Mouse (Mus musculus) C2C12 (cell line): Measurements from ENCODE around the gene Patj. TPM values are rescaled to one million over a fixed set of nuclear protein-coding genes. Genes with fewer than 3 reads are reported as not detected.

ENCODE experiments used
- H3K27me3 ChIP-seq: one replicate; pipeline ENCODE4 v1.6.1; 2011; ENCODE audit not compliant: control insufficient read depth, insufficient read depth, insufficient read length
- H3K36me3 ChIP-seq: one replicate; pipeline ENCODE4 v1.6.1; 2011; ENCODE audit not compliant: control insufficient read depth, insufficient read depth
- H3K4me3 ChIP-seq: one replicate; pipeline ENCODE4 v1.5.1; 2011; ENCODE audit warnings: mild to moderate bottlenecking, control low read depth; ENCODE audit not compliant: poor library complexity, insufficient read depth, severe bottlenecking
- H3K79me2 ChIP-seq: one replicate; pipeline ENCODE4 v1.6.1; 2011; ENCODE audit not compliant: control insufficient read depth, insufficient read depth
- H3K79me3 ChIP-seq: one replicate; pipeline ENCODE4 v1.6.1; 2011; ENCODE audit warnings: low read depth, control low read depth
- H3ac ChIP-seq: one replicate; pipeline ENCODE3; 2011; ENCODE audit warnings: low read depth; ENCODE audit not compliant: control insufficient read depth, insufficient read length
- CEBPB ChIP-seq: IDR thresholded peaks from one replicate; pipeline ENCODE4 v1.6.1; 2011; ENCODE audit warnings: low read depth, mild to moderate bottlenecking, control low read depth, moderate library complexity
- CTCF ChIP-seq: IDR thresholded peaks from one replicate; pipeline ENCODE4 v1.5.1; 2011; ENCODE audit not compliant: control insufficient read depth, insufficient read depth, insufficient read length
- FOSL1 ChIP-seq: IDR thresholded peaks from one replicate; pipeline ENCODE4 v1.8.0; 2011; ENCODE audit warnings: mild to moderate bottlenecking, low read length; ENCODE audit not compliant: poor library complexity, insufficient read depth, severe bottlenecking
- MAX ChIP-seq: IDR thresholded peaks from one replicate; pipeline ENCODE4 v1.6.1; 2011; ENCODE audit warnings: mild to moderate bottlenecking, control low read depth
- MYOD1 ChIP-seq: IDR thresholded peaks from one replicate; pipeline ENCODE4 v1.6.1; 2011; ENCODE audit warnings: low read depth; ENCODE audit not compliant: control insufficient read depth, insufficient read length
- MYOG ChIP-seq: IDR thresholded peaks from one replicate; pipeline ENCODE4 v1.6.1; 2011; ENCODE audit not compliant: control insufficient read depth, insufficient read length; ENCODE audit errors: extremely low read depth
- USF1 ChIP-seq: IDR thresholded peaks from one replicate; pipeline ENCODE4 v1.6.1; 2011; ENCODE audit warnings: low read depth, mild to moderate bottlenecking, control low read depth, moderate library complexity
- polyA plus RNA-seq: library from polyadenylated mRNA; unstranded; fragments of >200 nt; fragmentation: generic; extraction: Trizol; gene quantifications from one replicate; pipeline ENCODE4 v1.2.1, GENCODE M21; 2012; ENCODE audit warnings: missing spikeins

Gene Patj
- polyA plus RNA-seq, 1 experiment = 3.3 TPM

DNA sequence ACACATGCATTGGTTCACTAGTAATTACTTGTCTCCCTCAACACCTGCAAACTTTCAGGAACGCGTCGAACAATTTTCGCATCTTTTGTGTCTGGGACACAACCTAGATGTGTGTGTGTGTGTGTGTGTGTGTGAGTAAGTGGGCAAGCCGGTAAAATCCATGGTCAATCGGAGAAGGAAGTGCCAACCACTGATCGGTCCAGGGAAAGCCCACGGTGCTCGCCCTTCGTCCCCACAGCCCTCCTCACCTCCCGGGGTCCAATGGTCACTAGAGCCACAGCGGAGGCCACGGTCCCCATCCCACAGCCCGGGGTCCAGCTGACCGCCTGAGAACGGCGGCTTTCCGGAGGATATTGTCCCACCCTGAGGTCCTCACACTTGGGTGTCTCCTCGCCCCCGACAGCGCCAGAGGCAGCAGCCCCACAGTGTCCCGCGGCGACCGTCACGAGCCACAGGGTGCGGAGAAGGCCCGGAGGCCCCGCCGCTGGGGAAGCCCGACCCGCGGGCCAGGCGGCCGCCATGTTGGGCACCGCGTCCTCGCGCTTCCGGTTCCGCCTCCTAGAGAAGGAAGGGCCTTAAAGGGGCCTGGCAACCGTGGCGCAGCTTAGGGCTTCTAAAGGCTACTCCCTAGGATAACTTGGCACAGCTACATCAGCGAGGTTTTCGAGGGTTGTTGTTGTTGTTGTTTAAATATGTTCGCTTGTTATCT lies 12.7 kb upstream of the Patj start, which contains the start of gene Tm2d1:
Gene Tm2d1 (minus strand): TSS at position 591 of the 709 bp plus-strand sequence.
- Histone ChIP-seq H3K27me3 (no peaks in the 10 kb centered on the region), H3K4me3 (peak within 1 kb of the TSS; percentile 78)
- TF ChIP-seq MAX = no peak
- no peak for TF ChIP-seq CEBPB
- no peak for TF ChIP-seq FOSL1
- no peak for TF ChIP-seq CTCF
- no peak for TF ChIP-seq MYOD1
- TF ChIP-seq MYOG = no peak
- no peak for TF ChIP-seq USF1

DNA sequence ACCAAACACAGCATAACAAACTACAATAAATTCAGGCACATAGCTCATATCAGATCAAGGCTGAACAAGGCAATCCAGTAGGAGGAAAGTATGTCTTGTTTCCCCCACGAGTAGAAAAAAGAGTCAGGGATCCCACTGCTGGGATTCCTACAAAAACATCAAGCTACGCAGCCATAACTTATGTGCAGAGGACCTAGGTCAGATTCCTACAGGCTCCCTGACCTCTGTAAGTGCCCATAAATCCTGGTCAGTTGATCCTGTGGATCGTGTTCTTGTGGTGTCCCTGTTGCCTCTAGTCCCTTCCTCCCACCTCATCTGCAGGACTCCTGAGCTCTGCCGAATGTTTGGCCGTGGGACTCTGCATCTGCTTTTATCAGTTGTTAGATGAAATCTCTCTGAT lies 10.5 kb upstream of the Patj start:
- peaks cover 8% of the 10 kb centered on the region for H3K79me3 ChIP-seq
- no peaks in the 10 kb centered on the region for H3K27me3 ChIP-seq
- TF ChIP-seq MYOG = no peak
- H3K79me2 ChIP-seq = peaks cover 18% of the 10 kb centered on the region
- H3ac ChIP-seq = no peak overlapping the region
- H3K36me3 ChIP-seq = no peaks in the 10 kb centered on the region
- no peak overlapping the region for H3K4me3 ChIP-seq

More for the DNA sequence above, 12.7 kb upstream of the Patj start, which contains the start of gene Tm2d1:
- Histone ChIP-seq H3K79me2 (peaks cover 37% of the 10 kb centered on the region), H3K36me3 (peaks cover 9% of the 10 kb centered on the region), H3ac (peak within 1 kb of the TSS; percentile 98), H3K79me3 (peaks cover 14% of the 10 kb centered on the region)

DNA sequence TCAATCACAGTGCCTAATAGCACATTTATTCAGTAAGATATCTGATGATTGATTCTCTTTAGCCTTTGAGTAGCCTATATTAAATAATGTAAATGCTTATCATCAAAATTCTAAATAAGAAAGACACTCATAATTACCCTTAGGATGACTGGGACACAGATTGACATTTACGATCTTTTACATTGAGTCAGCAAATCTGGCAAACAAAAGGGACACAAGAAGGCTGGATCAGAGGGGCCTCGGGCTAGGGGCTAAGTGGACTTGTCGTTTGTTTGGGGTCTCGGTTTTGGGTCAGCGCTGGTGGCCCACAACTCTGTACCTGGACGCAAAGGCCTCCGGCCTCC lies 267 bp upstream of the Patj start:
- no peaks in the 10 kb centered on the region for H3K79me3 ChIP-seq
- no peaks in the 10 kb centered on the region for H3K36me3 ChIP-seq
- peak overlapping the region; percentile 75 for H3ac ChIP-seq
- no peaks in the 10 kb centered on the region for H3K27me3 ChIP-seq
- H3K79me2 ChIP-seq = no peaks in the 10 kb centered on the region
- peak overlapping the region; percentile 25 for H3K4me3 ChIP-seq
- no peak for TF ChIP-seq CEBPB
- TF ChIP-seq FOSL1 = no peak
- TF ChIP-seq MAX = no peak
- TF ChIP-seq USF1 = no peak
- TF ChIP-seq MYOD1 = no peak
- no peak for TF ChIP-seq CTCF
- no peak for TF ChIP-seq MYOG

DNA sequence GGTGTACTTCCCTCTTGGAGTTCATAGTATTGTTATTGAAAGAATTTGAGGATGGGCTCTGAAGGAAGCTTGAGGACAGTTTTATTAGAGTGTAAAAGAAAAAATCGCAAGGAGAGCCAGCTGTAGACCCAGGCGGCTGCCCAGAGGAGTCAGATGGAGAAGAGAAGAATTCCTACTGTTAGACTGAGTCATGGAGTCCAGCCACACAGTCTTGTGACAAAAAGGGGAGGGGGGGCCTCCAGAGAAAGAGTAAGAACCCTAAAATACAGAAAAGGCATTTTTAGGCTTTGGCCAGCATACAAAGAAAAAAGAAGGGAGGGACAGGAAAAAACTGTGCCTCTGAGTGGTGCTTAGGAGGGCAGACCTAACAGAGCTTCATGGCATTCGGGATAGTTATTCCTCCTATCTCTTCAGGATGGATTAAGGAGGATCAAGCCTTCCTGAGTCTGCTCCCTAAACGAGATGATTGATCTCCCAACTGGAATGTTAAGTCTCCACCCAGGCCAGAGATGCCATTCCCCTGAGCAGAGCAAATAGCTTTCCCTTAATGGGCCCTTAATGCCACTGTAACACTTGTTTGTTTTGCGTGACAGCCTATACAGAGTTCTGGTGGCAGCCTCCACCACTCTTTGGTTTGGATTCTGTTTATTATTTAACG lies 5.5 kb downstream of the Patj start:
- no peaks in the 10 kb centered on the region for H3K36me3 ChIP-seq
- H3K27me3 ChIP-seq = no peaks in the 10 kb centered on the region
- no peak overlapping the region for H3ac ChIP-seq
- H3K79me3 ChIP-seq = no peaks in the 10 kb centered on the region
- TF ChIP-seq MYOD1 = no peak
- TF ChIP-seq MYOG = no peak
- TF ChIP-seq CEBPB = no peak
- no peak for TF ChIP-seq MAX
- no peak overlapping the region for H3K4me3 ChIP-seq
- no peaks in the 10 kb centered on the region for H3K79me2 ChIP-seq

DNA sequence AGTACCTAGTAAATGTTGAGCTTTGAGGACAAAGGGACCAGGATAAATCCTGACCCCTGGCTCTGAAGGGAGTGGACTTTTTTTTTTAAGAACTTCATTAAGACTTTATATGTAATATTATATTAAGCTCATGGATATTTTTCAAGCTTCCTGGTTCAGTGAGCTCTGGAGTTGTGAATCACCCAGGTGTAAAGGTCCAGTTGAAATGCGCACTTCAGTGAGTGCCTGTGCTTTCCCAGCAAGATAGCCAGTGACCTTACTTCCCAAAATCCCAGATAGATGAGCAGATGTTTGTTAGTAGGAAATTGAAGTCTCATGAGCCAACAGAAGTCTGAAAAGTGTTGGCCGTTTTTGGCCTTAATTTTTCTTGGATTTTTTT lies 6.0 kb downstream of the Patj start:
- H3K36me3 ChIP-seq = no peaks in the 10 kb centered on the region

DNA sequence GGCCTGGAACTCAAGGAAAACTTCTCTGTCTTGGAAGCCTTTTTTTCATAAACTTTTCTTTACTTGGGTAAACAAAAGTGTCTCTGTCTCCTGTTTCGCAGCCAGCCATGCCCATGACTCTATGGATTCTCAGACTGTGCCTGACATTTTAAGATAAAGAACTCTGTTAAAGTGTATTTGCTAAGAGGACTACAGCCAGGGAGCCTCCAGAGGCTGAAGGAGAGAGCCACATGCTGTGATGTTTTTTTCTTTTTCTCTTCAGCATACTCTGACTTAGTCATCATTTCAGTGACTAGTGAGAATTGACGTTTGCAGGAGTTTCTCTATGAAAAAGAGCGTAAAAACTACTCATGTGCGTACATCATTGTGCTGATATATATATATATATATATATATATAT lies 7.9 kb downstream of the Patj start:
- Histone ChIP-seq H3ac (no peak overlapping the region), H3K4me3 (no peak overlapping the region), H3K27me3 (no peaks in the 10 kb centered on the region), H3K79me3 (no peaks in the 10 kb centered on the region), H3K36me3 (no peaks in the 10 kb centered on the region), H3K79me2 (no peaks in the 10 kb centered on the region)
- TF ChIP-seq USF1 = no peak
- no peak for TF ChIP-seq CEBPB
- no peak for TF ChIP-seq MAX
- no peak for TF ChIP-seq MYOG
- TF ChIP-seq FOSL1 = no peak
- TF ChIP-seq CTCF = no peak
- TF ChIP-seq MYOD1 = no peak

More for the DNA sequence above, 6.0 kb downstream of the Patj start:
- Histone ChIP-seq H3K4me3 (no peak overlapping the region), H3ac (no peak overlapping the region), H3K27me3 (no peaks in the 10 kb centered on the region), H3K79me3 (no peaks in the 10 kb centered on the region), H3K79me2 (no peaks in the 10 kb centered on the region)
- TF ChIP-seq MAX (no peak), MYOG (no peak), MYOD1 (no peak), CTCF (no peak), CEBPB (no peak), USF1 (no peak), FOSL1 (no peak)
